Mouse (Mus musculus): ENCODE data around the gene Pcp2.

DNA sequence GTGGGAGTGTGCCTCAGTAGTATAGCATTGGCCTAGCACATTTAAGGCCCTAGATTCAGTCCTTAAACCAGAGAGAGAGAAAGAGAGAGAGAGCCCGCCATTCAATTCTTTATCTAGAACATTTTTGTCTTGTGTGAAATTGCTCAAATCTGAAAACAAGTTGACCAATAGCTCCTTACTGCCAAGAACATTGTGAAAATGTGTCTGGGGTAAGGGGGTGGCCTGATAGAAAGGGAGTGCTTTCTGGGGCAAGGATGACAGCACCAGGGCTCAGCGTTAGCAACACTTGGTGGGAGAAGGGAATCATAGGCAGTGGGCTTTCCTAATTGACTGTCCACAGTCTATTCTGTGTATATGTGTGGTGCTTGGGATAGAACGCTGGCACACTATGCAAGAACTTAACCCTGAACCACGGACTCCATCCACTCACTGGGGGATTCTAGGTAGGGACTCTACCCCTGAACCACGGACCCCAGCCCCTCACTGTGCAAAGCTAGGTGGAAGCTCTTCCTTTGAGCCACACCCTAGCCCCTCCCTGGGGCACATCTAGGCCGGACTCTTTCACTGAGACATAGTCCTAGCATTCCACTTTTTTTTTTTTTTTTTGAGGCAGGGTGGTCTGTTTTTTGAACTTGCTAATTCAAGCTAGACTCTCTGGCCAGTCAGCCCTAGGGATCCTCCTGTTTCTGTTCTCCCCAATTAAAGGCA is 21.6 kb upstream of the Pcp2 start:
- no peak for TF ChIP-seq CTCF (IDR thresholded peaks at IDR 0.05; ENCODE audit: low read depth, low read length)
- TF ChIP-seq GATA1 (IDR thresholded peaks at IDR 0.05; ENCODE audit: borderline replicate concordance, low read length), result no peak
- no peak for TF ChIP-seq TAL1 (conservative IDR thresholded peaks at IDR 0.05; ENCODE audit: low read depth, low read length)
